Mouse (Mus musculus) embryo, embryonic 9.5 days (tissue): ENCODE measurements at regions not wholly inside any gene's neighbourhood (a gene's known extent, or its start where the extent isn't known, plus 50 kb on each side); places are given as distances from the start of the nearest gene placed in this dataset.

Experiments used
- DNase-seq: peaks from one replicate; pipeline ENCODE4 v3.0.0-alpha.2; 2017; ENCODE audit errors: extremely low spot score

DNA sequence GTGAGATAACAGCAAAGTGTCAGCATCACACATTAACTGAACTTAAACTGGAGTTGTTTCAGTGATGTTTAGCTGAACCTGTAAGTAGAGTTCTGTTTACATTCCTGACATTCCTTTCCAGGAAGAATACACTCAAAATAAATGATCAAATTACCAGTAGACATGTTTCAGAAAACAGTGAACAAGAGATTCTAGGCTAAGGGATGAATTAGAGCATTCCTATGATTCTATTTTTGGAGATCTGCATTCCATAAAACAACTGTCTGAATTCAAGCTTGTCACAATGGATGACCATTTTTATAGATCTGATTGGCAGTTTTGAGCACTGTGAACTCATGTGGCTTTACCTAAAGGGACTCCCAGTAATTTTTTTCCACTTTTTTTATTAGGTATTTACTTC lies 125.0 kb upstream of the Gm765 start:
- no peak for DNase-seq

DNA sequence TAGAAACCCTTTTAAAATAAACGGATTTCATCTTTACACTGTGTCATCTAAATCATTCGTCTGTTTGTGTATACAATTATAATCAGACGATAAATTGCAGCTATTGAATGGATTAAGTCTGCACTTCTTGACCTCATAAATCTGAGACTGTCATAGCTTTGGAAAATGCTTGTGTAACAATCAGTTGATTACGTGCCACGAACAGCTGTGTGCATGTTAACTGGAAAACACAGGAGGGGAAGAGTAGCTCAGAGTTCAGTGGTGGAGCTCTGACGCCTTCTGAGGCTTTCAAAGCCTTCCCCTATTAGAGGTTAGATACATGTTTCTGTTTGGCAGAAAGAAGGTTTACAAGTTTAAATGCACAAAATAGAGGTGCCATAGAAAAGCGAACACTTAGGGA lies 109.7 kb upstream of the Gm765 start:
- no peak for DNase-seq

GRCm38 (mm10) chr6:98435676-98436075 lies 93.1 kb upstream of the Gm765 start:
- no peak for DNase-seq

- DNase-seq = no peak
These were observed 90.7 kb upstream of the Gm765 start for GRCm38 (mm10) chr6:98433286-98433685.

GRCm38 (mm10) chr6:98429120-98429519 lies 86.6 kb upstream of the Gm765 start:
- no peak for DNase-seq

DNA sequence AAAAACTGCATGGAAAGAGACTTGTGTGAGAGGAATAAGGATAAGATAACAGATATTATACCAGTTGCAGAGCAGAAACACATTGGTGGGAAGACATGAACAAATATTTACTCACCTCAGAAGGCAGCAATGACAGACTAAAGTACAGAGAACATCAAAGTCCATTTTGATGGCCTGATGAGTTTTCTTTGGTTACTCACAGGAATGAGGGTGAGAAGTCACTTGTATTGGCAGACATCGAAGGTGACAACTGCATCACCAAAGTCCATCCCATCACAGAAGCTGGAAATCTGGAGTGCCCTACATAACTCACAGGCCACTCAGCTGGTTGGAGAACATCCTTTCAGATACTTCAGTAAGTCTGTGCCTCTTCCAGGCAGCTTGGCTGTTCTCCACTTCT lies 60.1 kb upstream of the Gm765 start:
- DNase-seq = no peak

GRCm38 (mm10) chr6:98394589-98394988 lies 52.0 kb upstream of the Gm765 start:
- no peak for DNase-seq
